Mouse (Mus musculus): ENCODE data around the gene Olfr1026.

DNA sequence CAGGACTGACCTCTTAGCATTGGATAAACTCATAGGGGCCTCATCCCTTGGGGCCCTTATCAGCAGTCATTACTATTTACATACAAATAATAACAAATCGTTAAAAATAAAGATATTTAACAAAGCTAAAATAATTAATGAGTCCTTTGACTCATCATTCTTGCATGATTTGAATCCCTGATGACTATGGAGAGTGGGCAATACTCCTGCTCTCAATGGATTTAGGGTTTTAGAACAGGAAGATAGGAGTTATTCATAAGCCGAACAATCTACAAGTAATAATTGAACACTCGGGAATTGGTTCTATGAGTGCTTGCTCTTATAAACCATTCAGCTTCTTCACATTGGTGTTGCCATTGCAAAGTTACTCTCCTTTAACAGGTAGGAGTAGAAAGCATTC lies at the start of gene Olfr1026:
- TF ChIP-seq EP300 (optimal IDR thresholded peaks at IDR 0.05), result no peak
- TF ChIP-seq CTCF (IDR thresholded peaks at IDR 0.05; ENCODE audit: low read depth), result no peak
